Comparison of ENCODE assay signal across 8 mouse cellular contexts in genomic region chr7:80343270-80344018, GRCm38 (mm10). TPM values are rescaled to one million over a fixed set of nuclear protein-coding genes. Genes with fewer than 3 reads are reported as not detected.
DNase-seq lines count a peak whose midpoint lies in the region; ATAC-seq and TF ChIP-seq lines count a peak whose summit lies in the region.

No protein-coding gene starts in this region.

- H3K4me3 ChIP-seq in heart, embryonic 12.5 days: peak overlapping the region; percentile 69
- H3K4me3 ChIP-seq in ES-Bruce4 (ENCODE audit: low read depth, low read length): peak overlapping the region; percentile 83
- peak overlapping the region; percentile 44 for H3K4me3 ChIP-seq in forebrain, embryonic 15.5 days
- H3K4me3 ChIP-seq in liver, embryonic 16.5 days (ENCODE audit: low read depth, low read length): peak overlapping the region; percentile 68

- H3K9me3 ChIP-seq in heart, embryonic 12.5 days (replicated peaks): 0 out of 2 replicates have a peak, but pooled peaks cover 4% of the 10 kb centered on the region
- no peaks in the 10 kb centered on the region for H3K9me3 ChIP-seq in ES-Bruce4 (replicated peaks; ENCODE audit: control insufficient read depth, insufficient read depth, low read length, poor library complexity, severe bottlenecking)
- H3K9me3 ChIP-seq in forebrain, embryonic 15.5 days: no peaks in the 10 kb centered on the region
- H3K9me3 ChIP-seq in liver, embryonic 16.5 days (replicated peaks; ENCODE audit: control insufficient read depth, low read length): no peaks in the 10 kb centered on the region

- peak overlapping the region; percentile 77 for H3K4me2 ChIP-seq in heart, embryonic 12.5 days
- H3K4me2 ChIP-seq in forebrain, embryonic 15.5 days (replicated peaks): peak overlapping the region; percentile 79
- peak overlapping the region; percentile 86 for H3K4me2 ChIP-seq in liver, embryonic 16.5 days (ENCODE audit: low read depth, low read length)

- DNase-seq in heart, adult 8-10 months (ENCODE audit: low spot score): no peak
- no peak for DNase-seq in adrenal gland, adult 18-20 months (ENCODE audit: low spot score in 2 of 2)
- DNase-seq in layer of hippocampus, adult 18-20 months (ENCODE audit: low spot score in 2 of 2): no peak
- no peak for DNase-seq in B cell, adult 2 months

- 24% methylated on average over 19 of the region's 19 CpGs for WGBS in heart, embryonic 12.5 days
- WGBS in forebrain, embryonic 15.5 days: 28% methylated on average over 19 of the region's 19 CpGs
- 22% methylated on average over 19 of the region's 19 CpGs for WGBS in liver, embryonic 16.5 days (ENCODE audit: insufficient replicate concordance)

- H3K27ac ChIP-seq in heart, embryonic 12.5 days (ENCODE audit: poor library complexity, severe bottlenecking): peak overlapping the region; percentile 64; the same call in 1 of the 2 replicates
- H3K27ac ChIP-seq in ES-Bruce4 (ENCODE audit: insufficient read depth, low read length): no peak overlapping the region
- H3K27ac ChIP-seq in forebrain, embryonic 15.5 days (replicated peaks): peak overlapping the region; percentile 80
- H3K27ac ChIP-seq in liver, embryonic 16.5 days (ENCODE audit: low read length): peak overlapping the region; percentile 51

- peak overlapping the region; percentile 92 for H3K9ac ChIP-seq in heart, embryonic 12.5 days
- H3K9ac ChIP-seq in ES-Bruce4 (ENCODE audit: low read depth, poor library complexity, severe bottlenecking): peak overlapping the region; percentile 62
- H3K9ac ChIP-seq in forebrain, embryonic 15.5 days (replicated peaks): peak overlapping the region; percentile 60
- H3K9ac ChIP-seq in liver, embryonic 16.5 days (ENCODE audit: low read depth, low read length): peak overlapping the region; percentile 81

- peaks cover 47% of the 10 kb centered on the region for H3K4me1 ChIP-seq in heart, embryonic 12.5 days (replicated peaks)
- H3K4me1 ChIP-seq in ES-Bruce4 (ENCODE audit: control insufficient read depth, insufficient read depth, low read length): peaks cover 2% of the 10 kb centered on the region
- H3K4me1 ChIP-seq in forebrain, embryonic 15.5 days: peaks cover 32% of the 10 kb centered on the region
- H3K4me1 ChIP-seq in liver, embryonic 16.5 days (ENCODE audit: control insufficient read depth, low read depth, low read length): peaks cover 32% of the 10 kb centered on the region

- peaks cover 4% of the 10 kb centered on the region; the same call in 1 of the 2 replicates for H3K36me3 ChIP-seq in heart, embryonic 12.5 days
- H3K36me3 ChIP-seq in ES-Bruce4 (ENCODE audit: control insufficient read depth, insufficient read depth, low read length, poor library complexity, severe bottlenecking): no peaks in the 10 kb centered on the region
- H3K36me3 ChIP-seq in forebrain, embryonic 15.5 days: no peaks in the 10 kb centered on the region
- H3K36me3 ChIP-seq in liver, embryonic 16.5 days (ENCODE audit: control insufficient read depth, insufficient read depth): no peaks in the 10 kb centered on the region

- ATAC-seq in heart, embryonic 12.5 days (ENCODE audit: insufficient number of reproducible peaks, low FRiP score): no peak
- ATAC-seq in forebrain, embryonic 15.5 days (replicated peaks): peak; percentile 9
- ATAC-seq in liver, embryonic 16.5 days (ENCODE audit: low read depth): no peak

- TF ChIP-seq CTCF in ES-Bruce4 (IDR thresholded peaks at IDR 0.05; ENCODE audit: low read depth, low read length): no peak

- TF ChIP-seq POLR2A in ES-Bruce4 (IDR thresholded peaks at IDR 0.05; ENCODE audit: insufficient read depth, low read length): no peak

- H3K27me3 ChIP-seq in heart, embryonic 12.5 days (replicated peaks): no peaks in the 10 kb centered on the region
- no peaks in the 10 kb centered on the region for H3K27me3 ChIP-seq in ES-Bruce4 (ENCODE audit: control insufficient read depth, insufficient read depth, low read length, poor library complexity, severe bottlenecking)
- no peaks in the 10 kb centered on the region for H3K27me3 ChIP-seq in forebrain, embryonic 15.5 days
- H3K27me3 ChIP-seq in liver, embryonic 16.5 days (ENCODE audit: control insufficient read depth, insufficient read depth, low read depth, low read length): no peaks in the 10 kb centered on the region

- TF ChIP-seq EP300 in ES-Bruce4 (IDR thresholded peaks at IDR 0.05; ENCODE audit: insufficient read depth, low read depth, low read length): no peak

RNA-seq across cellular contexts. Expression of gene Hddc3, which starts 0.5 kb away (rescaled TPM):
- polyA plus RNA-seq in heart, embryonic 12.5 days (2016; fragmentation: Nextera tagmentation; extraction: Ambion mirVana): 14.4 and 15.8 TPM in 2 replicates
- 10 to 100 TPM; 33.3 to 40.0 (median 35.9) TPM for total RNA-seq in heart, adult 8-10 months (2022)
- polyA plus RNA-seq in ES-Bruce4 (2011; ENCODE audit: insufficient read depth, insufficient read length, low read depth, missing spikeins): 9.7 and 12.8 TPM in 2 replicates
- 23.0 and 25.4 TPM in 2 replicates for polyA plus RNA-seq in forebrain, embryonic 15.5 days (2015; fragmentation: Nextera tagmentation; extraction: Ambion mirVana)
- 3.1 and 3.5 TPM in 2 replicates for polyA plus RNA-seq in liver, embryonic 16.5 days (2015; fragmentation: Nextera tagmentation; extraction: Ambion mirVana)
- 10 to 100 TPM; 38.5 to 45.9 TPM for total RNA-seq in adrenal gland, adult 18-20 months (2021)
- 10 to 100 TPM; 50.8 to 51.0 TPM for total RNA-seq in layer of hippocampus, adult 18-20 months (2021)

RNA-seq across cellular contexts. Expression of gene Unc45a, which starts 2.6 kb away (rescaled TPM):
- polyA plus RNA-seq in heart, embryonic 12.5 days (2016; fragmentation: Nextera tagmentation; extraction: Ambion mirVana): 20.5 and 21.0 TPM in 2 replicates
- total RNA-seq in heart, adult 8-10 months (2022): 10 to 100 TPM; 12.2 to 16.0 (median 15.2) TPM
- polyA plus RNA-seq in ES-Bruce4 (2011; ENCODE audit: insufficient read depth, insufficient read length, low read depth, missing spikeins): 24.0 and 25.3 TPM in 2 replicates
- polyA plus RNA-seq in forebrain, embryonic 15.5 days (2015; fragmentation: Nextera tagmentation; extraction: Ambion mirVana): 48.2 and 54.3 TPM in 2 replicates
- 9.0 and 9.3 TPM in 2 replicates for polyA plus RNA-seq in liver, embryonic 16.5 days (2015; fragmentation: Nextera tagmentation; extraction: Ambion mirVana)
- total RNA-seq in adrenal gland, adult 18-20 months (2021): 10 to 100 TPM; 71.5 to 85.8 TPM
- 10 to 100 TPM; 39.3 to 41.6 TPM for total RNA-seq in layer of hippocampus, adult 18-20 months (2021)

RNA-seq across cellular contexts. Expression of gene Rccd1, which starts 19.2 kb away (rescaled TPM):
- 6.1 and 8.9 TPM in 2 replicates for polyA plus RNA-seq in heart, embryonic 12.5 days (2016; fragmentation: Nextera tagmentation; extraction: Ambion mirVana)
- 1 to 10 TPM; 4.6 to 6.4 (median 5.3) TPM for total RNA-seq in heart, adult 8-10 months (2022)
- polyA plus RNA-seq in ES-Bruce4 (2011; ENCODE audit: insufficient read depth, insufficient read length, low read depth, missing spikeins): 16.3 and 26.5 TPM in 2 replicates
- 13.5 and 14.6 TPM in 2 replicates for polyA plus RNA-seq in forebrain, embryonic 15.5 days (2015; fragmentation: Nextera tagmentation; extraction: Ambion mirVana)
- 2.3 and 2.6 TPM in 2 replicates for polyA plus RNA-seq in liver, embryonic 16.5 days (2015; fragmentation: Nextera tagmentation; extraction: Ambion mirVana)
- 10 to 100 TPM in 1 of 2 experiments, 1 to 10 TPM in 1; 7.3 to 11.9 TPM for total RNA-seq in adrenal gland, adult 18-20 months (2021)
- total RNA-seq in layer of hippocampus, adult 18-20 months (2021): 10 to 100 TPM; 10.1 to 11.2 TPM

RNA-seq across cellular contexts. Expression of gene Man2a2, which starts 27.7 kb away (rescaled TPM):
- polyA plus RNA-seq in heart, embryonic 12.5 days (2016; fragmentation: Nextera tagmentation; extraction: Ambion mirVana): 25.0 and 31.0 TPM in 2 replicates
- total RNA-seq in heart, adult 8-10 months (2022): 10 to 100 TPM; 61.2 to 66.5 (median 62.8) TPM
- 16.1 and 18.1 TPM in 2 replicates for polyA plus RNA-seq in ES-Bruce4 (2011; ENCODE audit: insufficient read depth, insufficient read length, low read depth, missing spikeins)
- polyA plus RNA-seq in forebrain, embryonic 15.5 days (2015; fragmentation: Nextera tagmentation; extraction: Ambion mirVana): 19.2 and 20.3 TPM in 2 replicates
- 2.6 and 3.1 TPM in 2 replicates for polyA plus RNA-seq in liver, embryonic 16.5 days (2015; fragmentation: Nextera tagmentation; extraction: Ambion mirVana)
- total RNA-seq in adrenal gland, adult 18-20 months (2021): 10 to 100 TPM; 76.6 to 88.8 TPM
- 100 to 1,000 TPM; 164 TPM for total RNA-seq in layer of hippocampus, adult 18-20 months (2021)

RNA-seq across cellular contexts. Expression of gene Fes, which starts 44.3 kb away (rescaled TPM):
- 10.2 and 11.4 TPM in 2 replicates for polyA plus RNA-seq in heart, embryonic 12.5 days (2016; fragmentation: Nextera tagmentation; extraction: Ambion mirVana)
- 10 to 100 TPM in 2 of 4 experiments, 1 to 10 TPM in 2; 6.4 to 13.5 (median 9.1) TPM for total RNA-seq in heart, adult 8-10 months (2022)
- 0.76 and 3.1 TPM in 2 replicates for polyA plus RNA-seq in ES-Bruce4 (2011; ENCODE audit: insufficient read depth, insufficient read length, low read depth, missing spikeins)
- 2.6 and 3.3 TPM in 2 replicates for polyA plus RNA-seq in forebrain, embryonic 15.5 days (2015; fragmentation: Nextera tagmentation; extraction: Ambion mirVana)
- 16.5 and 18.2 TPM in 2 replicates for polyA plus RNA-seq in liver, embryonic 16.5 days (2015; fragmentation: Nextera tagmentation; extraction: Ambion mirVana)
- total RNA-seq in adrenal gland, adult 18-20 months (2021): 10 to 100 TPM in 1 of 2 experiments, 1 to 10 TPM in 1; 8.4 to 13.0 TPM
- total RNA-seq in layer of hippocampus, adult 18-20 months (2021): 1 to 10 TPM; 5.2 to 6.0 TPM
